Mouse (Mus musculus): ENCODE measurements at regions not wholly inside any gene's neighbourhood (a gene's known extent, or its start where the extent isn't known, plus 50 kb on each side); places are given as distances from the start of the nearest gene placed in this dataset.
A peak's percentile ranks its signal among the peaks of the same experiment; 100 is the strongest.

GRCm38 (mm10) chr4:27130108-27130507 is 783.4 kb upstream of the Manea start:
- TF ChIP-seq POLR2A (IDR thresholded peaks at IDR 0.05; ENCODE audit: borderline replicate concordance, extremely low read depth, insufficient read depth, insufficient read length, poor library complexity, severe bottlenecking) (no peak), CTCF (IDR thresholded peaks at IDR 0.05; ENCODE audit: borderline replicate concordance, extremely low read depth, insufficient read depth, insufficient read length) (no peak)

GRCm38 (mm10) chr4:27117978-27118377 is 771.3 kb upstream of the Manea start:
- no peak for TF ChIP-seq POLR2A (IDR thresholded peaks at IDR 0.05; ENCODE audit: borderline replicate concordance, extremely low read depth, insufficient read depth, insufficient read length, poor library complexity, severe bottlenecking)
- TF ChIP-seq CTCF (IDR thresholded peaks at IDR 0.05; ENCODE audit: borderline replicate concordance, extremely low read depth, insufficient read depth, insufficient read length): no peak
- peak; percentile 45 for DNase-seq (ENCODE audit: low read depth)

More at GRCm38 (mm10) chr4:27130108-27130507, 783.4 kb upstream of the Manea start:
- DNase-seq (ENCODE audit: low read depth): peak; percentile 56

GRCm38 (mm10) chr4:27117075-27117827 is 770.6 kb upstream of the Manea start:
- TF ChIP-seq CTCF (IDR thresholded peaks at IDR 0.05; ENCODE audit: borderline replicate concordance, extremely low read depth, insufficient read depth, insufficient read length) (no peak), POLR2A (IDR thresholded peaks at IDR 0.05; ENCODE audit: borderline replicate concordance, extremely low read depth, insufficient read depth, insufficient read length, poor library complexity, severe bottlenecking) (no peak)
- DNase-seq (ENCODE audit: low read depth): peak; percentile 79

- no peak for TF ChIP-seq CTCF (IDR thresholded peaks at IDR 0.05; ENCODE audit: borderline replicate concordance, extremely low read depth, insufficient read depth, insufficient read length)
- no peak for TF ChIP-seq POLR2A (IDR thresholded peaks at IDR 0.05; ENCODE audit: borderline replicate concordance, extremely low read depth, insufficient read depth, insufficient read length, poor library complexity, severe bottlenecking)
Measured at GRCm38 (mm10) chr4:27105436-27105835, 758.7 kb upstream of the Manea start.

GRCm38 (mm10) chr4:27096245-27096644 is 749.6 kb upstream of the Manea start:
- no peak for DNase-seq (ENCODE audit: low read depth)
- TF ChIP-seq POLR2A (IDR thresholded peaks at IDR 0.05; ENCODE audit: borderline replicate concordance, extremely low read depth, insufficient read depth, insufficient read length, poor library complexity, severe bottlenecking) (no peak), CTCF (IDR thresholded peaks at IDR 0.05; ENCODE audit: borderline replicate concordance, extremely low read depth, insufficient read depth, insufficient read length) (no peak)

More at GRCm38 (mm10) chr4:27105436-27105835, 758.7 kb upstream of the Manea start:
- DNase-seq (ENCODE audit: low read depth): no peak

GRCm38 (mm10) chr4:27049971-27050370 is 703.3 kb upstream of the Manea start:
- no peak for DNase-seq (ENCODE audit: low read depth)
- TF ChIP-seq POLR2A (IDR thresholded peaks at IDR 0.05; ENCODE audit: borderline replicate concordance, extremely low read depth, insufficient read depth, insufficient read length, poor library complexity, severe bottlenecking) (no peak), CTCF (IDR thresholded peaks at IDR 0.05; ENCODE audit: borderline replicate concordance, extremely low read depth, insufficient read depth, insufficient read length) (no peak)

GRCm38 (mm10) chr4:27049226-27049625 is 702.5 kb upstream of the Manea start:
- TF ChIP-seq POLR2A (IDR thresholded peaks at IDR 0.05; ENCODE audit: borderline replicate concordance, extremely low read depth, insufficient read depth, insufficient read length, poor library complexity, severe bottlenecking): no peak
- no peak for TF ChIP-seq CTCF (IDR thresholded peaks at IDR 0.05; ENCODE audit: borderline replicate concordance, extremely low read depth, insufficient read depth, insufficient read length)
- DNase-seq (ENCODE audit: low read depth): no peak

Measured in brain, embryonic 14.5 days (tissue).